In genomic region chr15:63484217-63484887, GRCm38 (mm10) we compare ENCODE assay signal across 15 mouse cellular contexts.
DNase-seq lines count a peak whose midpoint lies in the region; ATAC-seq and TF ChIP-seq lines count a peak whose summit lies in the region.
"Had no signal": no experiment of that assay in that cellular context is flagged by ENCODE, and none has a peak within 500 bp of the region (broad histone marks: within the 10 kb centered on the region; RNA-seq: fewer than 3 reads in every experiment).

No protein-coding gene starts in this region.

- intact Hi-C loops in heart, postnatal 36 days (cut with DNase I), result no loop called here

- H3K4me2 ChIP-seq in heart, embryonic 16.5 days (ENCODE audit: low read depth, low read length), result peak overlapping the region; percentile 34; the same call in 1 of the 2 replicates
- H3K4me2 ChIP-seq in limb, embryonic 12.5 days, result no peak overlapping the region
- H3K4me2 ChIP-seq in midbrain, postnatal 0 days (ENCODE audit: low read depth, low read length, poor library complexity, severe bottlenecking), result no peak overlapping the region
- H3K4me2 ChIP-seq: hindbrain, embryonic 15.5 days had no signal

- ATAC-seq in heart, embryonic 16.5 days (replicated peaks; ENCODE audit: extremely low read depth, insufficient read depth, low FRiP score), result peak; percentile 60; the same call in 1 of the 2 replicates
- peak; percentile 80; the same call in 1 of the 2 replicates for ATAC-seq in limb, embryonic 12.5 days (ENCODE audit: insufficient number of reproducible peaks, insufficient read depth, low FRiP score, low TSS enrichment, low read depth)
- no peak for ATAC-seq in midbrain, postnatal 0 days (ENCODE audit: low FRiP score)
- ATAC-seq: forebrain, embryonic 16.5 days had no signal

- no peaks in the 10 kb centered on the region for H3K27me3 ChIP-seq in heart, embryonic 16.5 days (ENCODE audit: control insufficient read depth, insufficient read depth, low read length)
- H3K27me3 ChIP-seq in limb, embryonic 12.5 days, result no peaks in the 10 kb centered on the region
- no peaks in the 10 kb centered on the region for H3K27me3 ChIP-seq in midbrain, postnatal 0 days (ENCODE audit: insufficient read depth, low read length)
- H3K27me3 ChIP-seq: hindbrain, embryonic 15.5 days had no signal

- WGBS in heart, embryonic 16.5 days, result 7% methylated on average over 4 of the region's 4 CpGs
- WGBS in limb, embryonic 12.5 days, result 40% methylated on average over 4 of the region's 4 CpGs
- 44% methylated on average over 4 of the region's 4 CpGs for WGBS in midbrain, postnatal 0 days

- peaks cover 7% of the 10 kb centered on the region; the same call in 1 of the 2 replicates for H3K4me1 ChIP-seq in heart, embryonic 16.5 days (ENCODE audit: control insufficient read depth, insufficient read depth, low read length)
- peaks cover 4% of the 10 kb centered on the region; the same call in 1 of the 2 replicates for H3K4me1 ChIP-seq in limb, embryonic 12.5 days (replicated peaks)
- H3K4me1 ChIP-seq in midbrain, postnatal 0 days (ENCODE audit: insufficient read depth, low read length), result no peaks in the 10 kb centered on the region
- H3K4me1 ChIP-seq: hindbrain, embryonic 15.5 days had no signal

- H3K27ac ChIP-seq in heart, embryonic 16.5 days (ENCODE audit: low read length), result peak overlapping the region; percentile 17
- H3K27ac ChIP-seq in limb, embryonic 12.5 days, result 0 out of 2 replicates have a peak overlapping the region, but pooled peaks have one; percentile 47
- no peak overlapping the region for H3K27ac ChIP-seq in midbrain, postnatal 0 days (ENCODE audit: low read depth, low read length)
- H3K27ac ChIP-seq: hindbrain, embryonic 15.5 days; left cerebral cortex, adult 2 months; macrophage had no signal

- TF ChIP-seq CTCF in midbrain, postnatal 0 days (IDR thresholded peaks at IDR 0.05), result no peak

- no peaks in the 10 kb centered on the region for H3K36me3 ChIP-seq in heart, embryonic 16.5 days (ENCODE audit: control insufficient read depth, insufficient read depth)
- H3K36me3 ChIP-seq in limb, embryonic 12.5 days, result no peaks in the 10 kb centered on the region
- no peaks in the 10 kb centered on the region for H3K36me3 ChIP-seq in midbrain, postnatal 0 days (ENCODE audit: insufficient read depth, low read length)
- H3K36me3 ChIP-seq: hindbrain, embryonic 15.5 days had no signal

- H3K4me3 ChIP-seq in heart, embryonic 16.5 days (ENCODE audit: low read length), result 0 out of 2 replicates have a peak overlapping the region, but pooled peaks have one; percentile 15
- H3K4me3 ChIP-seq in limb, embryonic 12.5 days (replicated peaks), result no peak overlapping the region
- no peak overlapping the region for H3K4me3 ChIP-seq in midbrain, postnatal 0 days (ENCODE audit: low read depth, low read length)
- H3K4me3 ChIP-seq: hindbrain, embryonic 15.5 days; left cerebral cortex, adult 2 months had no signal

- no peak overlapping the region for H3K9ac ChIP-seq in heart, embryonic 16.5 days (ENCODE audit: low read length)
- no peak overlapping the region for H3K9ac ChIP-seq in limb, embryonic 12.5 days (replicated peaks)
- no peak overlapping the region for H3K9ac ChIP-seq in midbrain, postnatal 0 days (replicated peaks; ENCODE audit: low read length, poor library complexity, severe bottlenecking)
- H3K9ac ChIP-seq: hindbrain, embryonic 15.5 days had no signal

- DNase-seq in heart, adult 8-10 months (ENCODE audit: low spot score), result peak; percentile 9
- DNase-seq in heart, postnatal 36 days, result no peak
- DNase-seq in embryo, embryonic 10.5 days (ENCODE audit: low spot score), result peak; percentile 46
- DNase-seq in adrenal gland, adult 18-20 months (ENCODE audit: low spot score in 2 of 2), result no peak
- no peak for DNase-seq in gastrocnemius, postnatal 25 days
- no peak for DNase-seq in midbrain, postnatal 0 days (ENCODE audit: low spot score)
- DNase-seq: adrenal gland, postnatal 36 days; B cell, adult 2 months; cerebellum, postnatal 25 days had no signal

- H3K9me3 ChIP-seq in heart, embryonic 16.5 days (replicated peaks; ENCODE audit: control insufficient read depth, low read length), result no peaks in the 10 kb centered on the region; the same call in 1 of the 2 replicates
- H3K9me3 ChIP-seq in limb, embryonic 12.5 days, result no peaks in the 10 kb centered on the region
- H3K9me3 ChIP-seq in midbrain, postnatal 0 days (ENCODE audit: low read length), result no peaks in the 10 kb centered on the region
- H3K9me3 ChIP-seq: hindbrain, embryonic 15.5 days had no signal

Comparison
In these comparisons a context has a peak if more than half of its experiments do, and no peak if none do; other contexts are left out.
1. DNase-seq: peak in heart, adult 8-10 months (single experiment) and embryo, embryonic 10.5 days (single experiment); none in heart, postnatal 36 days (0 of 2), adrenal gland, adult 18-20 months (0 of 2), gastrocnemius, postnatal 25 days (single experiment) and midbrain, postnatal 0 days (single experiment).